Mouse (Mus musculus): ENCODE measurements around the gene Trio. TPM values are rescaled to one million over a fixed set of nuclear protein-coding genes. Genes with fewer than 3 reads are reported as not detected.

Trio gene
- polyA plus RNA-seq, 1 experiment: 23.8 TPM

DNA sequence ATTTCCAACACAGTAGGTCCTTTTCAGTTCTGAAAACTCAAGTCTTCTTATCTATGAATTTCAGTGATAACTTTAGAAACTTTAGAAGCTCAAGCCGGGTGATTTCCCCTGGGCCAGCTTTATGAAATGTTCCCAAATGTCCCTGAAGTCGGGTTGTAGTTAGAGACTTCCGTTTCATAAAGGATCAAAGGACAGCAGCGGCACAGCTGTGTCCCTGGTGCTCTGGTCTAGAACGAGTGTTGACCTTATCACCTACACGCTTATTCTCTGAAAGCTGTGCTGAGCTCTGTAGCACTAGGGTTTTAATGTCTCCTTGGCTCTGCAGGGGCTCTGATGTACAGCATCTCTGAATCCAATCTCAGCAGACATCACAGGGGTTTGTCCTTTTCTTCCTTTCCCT, 267.0 kb downstream of the Trio start:
- DNase-seq (ENCODE audit: low read depth in 1 of 2, low spot score in 2 of 2): no peak
- H3K27ac ChIP-seq (ENCODE audit: insufficient read depth, low read length): no peak overlapping the region
- TF ChIP-seq POLR2A (IDR thresholded peaks at IDR 0.05; ENCODE audit: low read depth, low read length) (no peak), CTCF (IDR thresholded peaks at IDR 0.05; ENCODE audit: extremely low read depth, insufficient read depth, insufficient read length, insufficient replicate concordance) (no peak)
- no peaks in the 10 kb centered on the region for H3K36me3 ChIP-seq (ENCODE audit: control insufficient read depth, insufficient read depth, low read length)
- peaks cover 14% of the 10 kb centered on the region; the same call in 1 of the 2 replicates for H3K4me1 ChIP-seq (ENCODE audit: control insufficient read depth, insufficient read depth, insufficient read length)
- 37% methylated on average over 6 of the region's 6 CpGs for WGBS
- no peak overlapping the region for H3K4me3 ChIP-seq (ENCODE audit: extremely low read depth, insufficient read depth, insufficient read length)
- H3K27me3 ChIP-seq (ENCODE audit: control insufficient read depth, insufficient read depth, low read length): no peaks in the 10 kb centered on the region

DNA sequence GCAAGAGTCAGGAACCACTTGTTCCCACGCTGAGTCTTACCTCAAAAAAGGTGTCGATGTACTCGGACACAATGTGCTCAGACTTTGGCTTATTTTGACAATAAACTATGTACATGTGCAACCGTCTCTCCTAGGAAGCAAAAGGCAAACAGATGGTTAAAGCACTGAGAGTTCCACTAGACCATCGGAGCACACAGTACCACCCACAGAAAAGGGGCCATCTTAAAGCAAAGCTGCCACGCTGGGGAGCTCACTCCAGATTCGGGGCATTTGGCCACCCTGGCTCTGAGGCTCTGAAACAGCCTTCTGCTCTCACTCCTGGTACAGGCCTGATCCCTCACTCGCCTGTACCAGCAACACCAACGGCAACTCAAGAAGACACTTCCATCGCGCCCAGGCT, 269.2 kb downstream of the Trio start:
- H3K36me3 ChIP-seq (ENCODE audit: control insufficient read depth, insufficient read depth, low read length): no peaks in the 10 kb centered on the region; the same call in 1 of the 2 replicates

DNA sequence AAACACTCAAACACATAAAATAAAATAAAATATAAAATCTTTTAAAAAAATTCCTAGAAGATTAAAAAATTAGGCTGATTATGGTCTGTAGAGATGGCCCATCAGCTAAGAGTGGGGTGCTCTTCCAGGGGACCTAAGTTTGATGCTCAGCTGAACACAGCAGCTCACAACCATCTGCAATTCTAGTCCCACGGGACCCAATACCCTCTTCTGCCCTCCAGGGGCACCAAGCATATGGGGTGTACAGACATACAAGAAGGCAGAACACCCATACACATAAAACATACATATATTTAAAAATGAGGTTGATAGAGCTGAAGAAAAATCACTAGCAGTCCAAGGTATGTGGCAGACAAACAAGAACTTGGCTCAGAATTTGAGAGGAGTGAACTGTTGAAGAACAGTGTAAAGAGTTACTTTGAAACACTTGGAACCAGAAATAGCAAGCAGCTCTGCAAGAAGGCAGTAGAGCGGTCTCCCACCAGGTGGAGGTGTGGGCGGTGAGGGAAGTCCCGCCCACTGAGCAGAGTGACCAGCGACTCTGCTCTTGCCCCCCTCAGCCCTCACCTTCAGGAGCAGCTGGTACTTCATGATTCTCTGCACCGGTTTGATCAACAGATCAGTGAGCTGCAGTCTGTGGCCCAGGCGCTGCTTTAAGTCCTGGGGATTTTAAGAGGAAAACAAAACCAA, 270.9 kb downstream of the Trio start:
- no peak for TF ChIP-seq POLR2A (IDR thresholded peaks at IDR 0.05; ENCODE audit: low read depth, low read length)
- TF ChIP-seq CTCF (IDR thresholded peaks at IDR 0.05; ENCODE audit: extremely low read depth, insufficient read depth, insufficient read length, insufficient replicate concordance): peak; percentile 19; the same call in 1 of the 2 replicates
- peak overlapping the region; percentile 68 for H3K27ac ChIP-seq (ENCODE audit: insufficient read depth, low read length)
- H3K4me1 ChIP-seq (ENCODE audit: control insufficient read depth, insufficient read depth, insufficient read length): peaks cover 14% of the 10 kb centered on the region; the same call in 1 of the 2 replicates
- 44% methylated on average over 7 of the region's 7 CpGs for WGBS
- H3K4me3 ChIP-seq (ENCODE audit: extremely low read depth, insufficient read depth, insufficient read length): no peak overlapping the region
- peaks cover 2% of the 10 kb centered on the region for H3K36me3 ChIP-seq (ENCODE audit: control insufficient read depth, insufficient read depth, low read length)
- H3K27me3 ChIP-seq (ENCODE audit: control insufficient read depth, insufficient read depth, low read length): no peaks in the 10 kb centered on the region
- DNase-seq (ENCODE audit: low read depth in 1 of 2, low spot score in 2 of 2): peak; percentile 41 to 55

More for the DNA sequence above, 269.2 kb downstream of the Trio start:
- TF ChIP-seq CTCF (IDR thresholded peaks at IDR 0.05; ENCODE audit: extremely low read depth, insufficient read depth, insufficient read length, insufficient replicate concordance) (no peak), POLR2A (IDR thresholded peaks at IDR 0.05; ENCODE audit: low read depth, low read length) (no peak)
- DNase-seq (ENCODE audit: low read depth in 1 of 2, low spot score in 2 of 2): no peak
- Histone ChIP-seq H3K4me3 (ENCODE audit: extremely low read depth, insufficient read depth, insufficient read length) (no peak overlapping the region), H3K27me3 (ENCODE audit: control insufficient read depth, insufficient read depth, low read length) (no peaks in the 10 kb centered on the region), H3K4me1 (ENCODE audit: control insufficient read depth, insufficient read depth, insufficient read length) (peaks cover 14% of the 10 kb centered on the region; the same call in 1 of the 2 replicates), H3K27ac (ENCODE audit: insufficient read depth, low read length) (no peak overlapping the region)
- 94% methylated on average over 11 of the region's 11 CpGs for WGBS

DNA sequence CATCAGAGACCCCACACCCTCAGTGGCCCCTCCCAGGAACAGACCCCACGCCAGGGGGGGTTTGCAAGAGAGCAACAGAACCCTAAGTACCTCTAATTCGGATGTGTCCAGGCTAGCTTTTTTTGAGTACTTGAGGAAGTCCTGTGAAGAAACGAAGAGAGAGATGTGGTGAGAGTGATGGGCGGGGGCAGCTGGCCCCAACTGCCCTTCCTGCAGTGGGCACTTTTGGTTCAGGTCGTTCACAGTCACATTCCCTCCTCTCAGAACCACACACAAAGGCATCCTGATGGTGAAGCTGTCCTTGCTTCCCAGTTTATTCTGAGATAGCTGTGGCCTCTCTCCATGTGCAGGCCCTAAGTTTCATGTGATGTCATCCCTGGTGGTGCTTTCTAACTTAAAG, 271.7 kb downstream of the Trio start:
- H3K27me3 ChIP-seq (ENCODE audit: control insufficient read depth, insufficient read depth, low read length): no peaks in the 10 kb centered on the region
- WGBS: 65% methylated on average over 5 of the region's 5 CpGs
- no peak for DNase-seq (ENCODE audit: low read depth in 1 of 2, low spot score in 2 of 2)
- no peak overlapping the region for H3K4me3 ChIP-seq (ENCODE audit: extremely low read depth, insufficient read depth, insufficient read length)
- 0 out of 2 replicates have a peak overlapping the region, but pooled peaks have one; percentile 8 for H3K27ac ChIP-seq (ENCODE audit: insufficient read depth, low read length)
- peaks cover 14% of the 10 kb centered on the region; the same call in 1 of the 2 replicates for H3K4me1 ChIP-seq (ENCODE audit: control insufficient read depth, insufficient read depth, insufficient read length)
- peaks cover 9% of the 10 kb centered on the region for H3K36me3 ChIP-seq (ENCODE audit: control insufficient read depth, insufficient read depth, low read length)
- TF ChIP-seq CTCF (IDR thresholded peaks at IDR 0.05; ENCODE audit: extremely low read depth, insufficient read depth, insufficient read length, insufficient replicate concordance) (no peak), POLR2A (IDR thresholded peaks at IDR 0.05; ENCODE audit: low read depth, low read length) (no peak)

GRCm38 (mm10) chr15:27752677-27753342, 272.8 kb downstream of the Trio start:
- 83% methylated on average over 7 of the region's 7 CpGs for WGBS
- H3K36me3 ChIP-seq (ENCODE audit: control insufficient read depth, insufficient read depth, low read length): peaks cover 18% of the 10 kb centered on the region
- H3K4me1 ChIP-seq (ENCODE audit: control insufficient read depth, insufficient read depth, insufficient read length): peaks cover 5% of the 10 kb centered on the region; the same call in 1 of the 2 replicates

GRCm38 (mm10) chr15:27751612-27752405, 273.8 kb downstream of the Trio start:
- peak; percentile 76; the same call in 1 of the 2 replicates for TF ChIP-seq CTCF (IDR thresholded peaks at IDR 0.05; ENCODE audit: extremely low read depth, insufficient read depth, insufficient read length, insufficient replicate concordance)
- TF ChIP-seq POLR2A (IDR thresholded peaks at IDR 0.05; ENCODE audit: low read depth, low read length): no peak
- H3K27ac ChIP-seq (ENCODE audit: insufficient read depth, low read length): no peak overlapping the region
- DNase-seq (ENCODE audit: low read depth in 1 of 2, low spot score in 2 of 2): peak; percentile 52 to 72
- no peaks in the 10 kb centered on the region for H3K27me3 ChIP-seq (ENCODE audit: control insufficient read depth, insufficient read depth, low read length)
- peaks cover 23% of the 10 kb centered on the region for H3K36me3 ChIP-seq (ENCODE audit: control insufficient read depth, insufficient read depth, low read length)
- WGBS: 78% methylated on average over 12 of the region's 12 CpGs
- no peak overlapping the region for H3K4me3 ChIP-seq (ENCODE audit: extremely low read depth, insufficient read depth, insufficient read length)
- H3K4me1 ChIP-seq (ENCODE audit: control insufficient read depth, insufficient read depth, insufficient read length): peaks cover 5% of the 10 kb centered on the region; the same call in 1 of the 2 replicates

More at GRCm38 (mm10) chr15:27752677-27753342, 272.8 kb downstream of the Trio start:
- H3K27ac ChIP-seq (ENCODE audit: insufficient read depth, low read length): no peak overlapping the region
- no peaks in the 10 kb centered on the region for H3K27me3 ChIP-seq (ENCODE audit: control insufficient read depth, insufficient read depth, low read length)
- H3K4me3 ChIP-seq (ENCODE audit: extremely low read depth, insufficient read depth, insufficient read length): no peak overlapping the region
- TF ChIP-seq CTCF (IDR thresholded peaks at IDR 0.05; ENCODE audit: extremely low read depth, insufficient read depth, insufficient read length, insufficient replicate concordance): no peak
- TF ChIP-seq POLR2A (IDR thresholded peaks at IDR 0.05; ENCODE audit: low read depth, low read length): no peak
- DNase-seq (ENCODE audit: low read depth in 1 of 2, low spot score in 2 of 2): no peak
